Mouse (Mus musculus) liver, postnatal 0 days (tissue): ENCODE results near the gene Hoxc11. TPM values are rescaled to one million over a fixed set of nuclear protein-coding genes. Genes with fewer than 3 reads are reported as not detected.

Experiments
- ATAC-seq: fragments of 200-750 bp; cut with Nextera tagmentation; 2 replicates; pipeline ENCODE4 v1.8.0; 2017; ENCODE audit warnings: mild to moderate bottlenecking, moderate library complexity
- DNase-seq: peaks from one replicate; pipeline ENCODE4 v3.0.0-alpha.2; 2016
- H3K27ac ChIP-seq: fragments of 300-500 bp; sonication (generic); 2 replicates; pipeline ENCODE4 v1.5.1; 2014; ENCODE audit warnings: antibody characterized with exemption, moderate library complexity, mild to moderate bottlenecking, low read depth
- H3K27me3 ChIP-seq: fragments of 300-500 bp; sonication (generic); 2 replicates; pipeline ENCODE4 v1.6.1; 2014; ENCODE audit warnings: low read length, control low read depth, mixed read lengths; ENCODE audit not compliant: insufficient read depth
- H3K36me3 ChIP-seq: fragments of 300-500 bp; sonication (generic); replicated peaks from 2 replicates; pipeline ENCODE4 v1.6.1; 2014; ENCODE audit warnings: mild to moderate bottlenecking, control low read depth, low read length, moderate library complexity, mixed read lengths; ENCODE audit not compliant: insufficient read depth
- H3K4me1 ChIP-seq: fragments of 300-500 bp; sonication (generic); 2 replicates; pipeline ENCODE4 v1.6.1; 2014; ENCODE audit warnings: antibody characterized with exemption, mild to moderate bottlenecking, control low read depth; ENCODE audit not compliant: insufficient read depth
- H3K4me2 ChIP-seq: fragments of 300-500 bp; sonication (generic); 2 replicates; pipeline ENCODE4 v1.6.1; 2014; ENCODE audit warnings: low read depth, mild to moderate bottlenecking, low read length, moderate library complexity, mixed read lengths
- H3K4me3 ChIP-seq: fragments of 300-500 bp; sonication (generic); 2 replicates; pipeline ENCODE4 v1.5.1; 2014; ENCODE audit warnings: low read depth, low read length
- H3K9ac ChIP-seq: fragments of 300-500 bp; sonication (generic); replicated peaks from 2 replicates; pipeline ENCODE4 v1.6.1; 2014; ENCODE audit warnings: mild to moderate bottlenecking, moderate library complexity
- H3K9me3 ChIP-seq: fragments of 300-500 bp; sonication (generic); 2 replicates; pipeline ENCODE4 v1.6.1; 2016; ENCODE audit warnings: mild to moderate bottlenecking, control low read depth, low read length, mixed read lengths
- CTCF ChIP-seq: sonication (generic); IDR thresholded peaks from 2 replicates; pipeline ENCODE4 v1.5.1; 2016; ENCODE audit warnings: antibody characterized with exemption, low read depth
- EP300 ChIP-seq: IDR thresholded peaks from 2 replicates; pipeline ENCODE4 v1.6.1; 2016; ENCODE audit warnings: antibody characterized with exemption, low read depth, mild to moderate bottlenecking
- WGBS: fragments of 180-500 bp; shearing (Covaris S2); extraction: QIAGEN DNeasy Blood & Tissue Kit; methylation state at CpG from one replicate; pipeline ENCODE4 v1.1.7; 2014; ENCODE audit not compliant: insufficient replicate concordance; 5-methylcytosine and 5-hydroxymethylcytosine counted together
- polyA plus RNA-seq: library from polyadenylated mRNA; unstranded; fragments of >200 nt; fragmentation: Nextera tagmentation; extraction: Ambion mirVana; gene quantifications from 2 replicates; pipeline ENCODE4 v1.2.1, GENCODE M21; 2015

Hoxc11 gene
- polyA plus RNA-seq, 1 experiment from 2014 or later, result not detected

- ATAC-seq (no peak), DNase-seq (no peak)
- Histone ChIP-seq H3K4me3 (no peak overlapping the region), H3K27ac (no peak overlapping the region), H3K36me3 (no peaks in the 10 kb centered on the region), H3K4me2 (no peak overlapping the region), H3K9ac (no peak overlapping the region), H3K27me3 (peaks cover 97% of the 10 kb centered on the region), H3K4me1 (no peaks in the 10 kb centered on the region), H3K9me3 (no peaks in the 10 kb centered on the region)
- TF ChIP-seq EP300, result no peak
- no peak for TF ChIP-seq CTCF
- WGBS, result 2% methylated on average over 3 of the region's 3 CpGs
Observed at GRCm38 (mm10) chr15:102992863-102993262, 38.6 kb downstream of the Hoxc11 start.

- Histone ChIP-seq H3K4me3 (no peak overlapping the region), H3K27ac (no peak overlapping the region), H3K36me3 (no peaks in the 10 kb centered on the region), H3K27me3 (peaks cover 97% of the 10 kb centered on the region), H3K9me3 (no peaks in the 10 kb centered on the region), H3K4me2 (no peak overlapping the region), H3K9ac (no peak overlapping the region), H3K4me1 (peaks cover 4% of the 10 kb centered on the region; the same call in 1 of the 2 replicates)
- DNase-seq, result no peak
- TF ChIP-seq EP300 (no peak), CTCF (no peak)
- 5% methylated on average over 9 of the region's 9 CpGs for WGBS
- ATAC-seq, result no peak
Observed at GRCm38 (mm10) chr15:102996548-102996947, 42.3 kb downstream of the Hoxc11 start.

GRCm38 (mm10) chr15:102997431-102997830, 43.2 kb downstream of the Hoxc11 start:
- 7% methylated on average over 3 of the region's 3 CpGs for WGBS
- Histone ChIP-seq H3K9me3 (no peaks in the 10 kb centered on the region), H3K9ac (no peak overlapping the region), H3K4me3 (no peak overlapping the region), H3K27me3 (peaks cover 97% of the 10 kb centered on the region), H3K4me2 (no peak overlapping the region), H3K36me3 (no peaks in the 10 kb centered on the region), H3K4me1 (peaks cover 4% of the 10 kb centered on the region; the same call in 1 of the 2 replicates), H3K27ac (no peak overlapping the region)
- no peak for DNase-seq
- ATAC-seq, result no peak
- TF ChIP-seq CTCF (no peak), EP300 (no peak)

DNA sequence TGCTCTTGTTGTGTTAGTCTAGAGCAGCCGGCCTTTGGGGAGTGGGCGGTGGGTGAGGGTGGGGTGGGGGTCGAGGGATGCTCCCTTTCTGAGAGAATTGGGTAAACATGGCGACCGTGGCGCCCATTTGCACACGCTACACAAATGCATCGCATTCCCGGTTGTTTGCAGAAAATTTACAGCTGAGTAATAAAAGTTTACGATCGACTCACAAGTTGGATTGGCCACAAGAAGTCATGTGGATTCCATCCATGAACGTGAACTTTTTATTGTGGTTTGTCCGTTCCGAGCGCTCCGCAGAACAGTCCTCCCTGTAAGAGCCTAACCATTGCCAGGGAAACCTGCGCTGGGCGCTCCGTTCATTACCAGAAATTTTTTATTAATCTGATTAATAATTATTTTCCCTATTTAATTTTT, 43.7 kb downstream of the Hoxc11 start, which contains the start of gene Hoxc6:
Gene Hoxc6 (plus strand): TSS at position 319 of the 417 bp plus-strand sequence.
- no peak for TF ChIP-seq CTCF
- no peak for TF ChIP-seq EP300
- 5% methylated on average over 19 of the region's 19 CpGs for WGBS
- H3K4me2 ChIP-seq, result peak within 1 kb of the TSS; percentile 74
- no peak within 1 kb of the TSS for H3K9ac ChIP-seq
- no peaks in the 10 kb centered on the region for H3K36me3 ChIP-seq
- no peak within 1 kb of the TSS for H3K27ac ChIP-seq
- no peaks in the 10 kb centered on the region for H3K9me3 ChIP-seq
- H3K27me3 ChIP-seq, result peaks cover 97% of the 10 kb centered on the region
- ATAC-seq (no peak), DNase-seq (no peak)
- peaks cover 4% of the 10 kb centered on the region; the same call in 1 of the 2 replicates for H3K4me1 ChIP-seq
- peak within 1 kb of the TSS; percentile 46 for H3K4me3 ChIP-seq

DNA sequence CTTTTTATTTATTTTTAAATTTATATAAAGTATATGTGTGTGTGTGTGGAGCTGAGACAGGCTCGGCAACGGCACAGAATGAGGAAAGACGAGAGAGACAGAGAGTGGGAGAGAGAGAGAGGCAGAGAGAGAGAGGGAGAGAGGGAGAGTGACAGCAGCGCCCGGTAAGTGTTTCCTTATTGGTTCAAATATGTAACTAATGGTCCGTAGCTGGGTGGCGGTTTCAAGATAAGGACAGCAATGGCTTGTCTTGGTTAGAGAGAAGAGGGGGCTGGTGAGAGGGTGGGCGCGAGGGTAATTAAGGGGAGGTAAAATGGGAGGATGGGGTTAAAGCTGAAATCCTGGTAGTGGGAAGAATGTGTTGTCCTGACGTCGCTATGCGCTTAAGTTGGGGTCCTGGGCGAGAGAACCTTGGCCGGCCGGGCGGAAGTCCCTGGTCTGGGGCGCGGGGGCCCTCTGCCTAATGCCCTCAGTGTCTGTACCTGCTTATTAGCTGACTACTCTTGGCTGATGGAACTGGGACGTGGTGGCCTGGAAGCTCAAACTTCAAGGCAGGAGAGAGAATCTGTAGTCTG, 44.5 kb downstream of the Hoxc11 start:
- H3K4me2 ChIP-seq, result peak overlapping the region; percentile 74
- H3K36me3 ChIP-seq, result no peaks in the 10 kb centered on the region
- DNase-seq (no peak), ATAC-seq (no peak)
- TF ChIP-seq CTCF (no peak), EP300 (no peak)
- H3K9me3 ChIP-seq, result no peaks in the 10 kb centered on the region
- peaks cover 98% of the 10 kb centered on the region for H3K27me3 ChIP-seq
- H3K4me3 ChIP-seq, result peak overlapping the region; percentile 46; the same call in 1 of the 2 replicates
- H3K27ac ChIP-seq, result no peak overlapping the region
- H3K9ac ChIP-seq, result no peak overlapping the region
- H3K4me1 ChIP-seq, result peaks cover 4% of the 10 kb centered on the region; the same call in 1 of the 2 replicates
- WGBS, result under 1% methylated on average over 19 of the region's 19 CpGs

- no peaks in the 10 kb centered on the region for H3K36me3 ChIP-seq
- H3K9ac ChIP-seq, result no peak overlapping the region
- peaks cover 4% of the 10 kb centered on the region; the same call in 1 of the 2 replicates for H3K4me1 ChIP-seq
- peak; percentile 30 for DNase-seq
- 2% methylated on average over 33 of the region's 33 CpGs for WGBS
- H3K9me3 ChIP-seq, result no peaks in the 10 kb centered on the region
- peak; percentile 17; the same call in 1 of the 2 replicates for ATAC-seq
- peak overlapping the region; percentile 74 for H3K4me2 ChIP-seq
- H3K4me3 ChIP-seq, result peak overlapping the region; percentile 46
- peaks cover 99% of the 10 kb centered on the region for H3K27me3 ChIP-seq
- TF ChIP-seq EP300, result no peak
- no peak for TF ChIP-seq CTCF
- no peak overlapping the region for H3K27ac ChIP-seq
Observed at GRCm38 (mm10) chr15:102999183-102999831, 45.1 kb downstream of the Hoxc11 start.
